In the genomic region with DNA sequence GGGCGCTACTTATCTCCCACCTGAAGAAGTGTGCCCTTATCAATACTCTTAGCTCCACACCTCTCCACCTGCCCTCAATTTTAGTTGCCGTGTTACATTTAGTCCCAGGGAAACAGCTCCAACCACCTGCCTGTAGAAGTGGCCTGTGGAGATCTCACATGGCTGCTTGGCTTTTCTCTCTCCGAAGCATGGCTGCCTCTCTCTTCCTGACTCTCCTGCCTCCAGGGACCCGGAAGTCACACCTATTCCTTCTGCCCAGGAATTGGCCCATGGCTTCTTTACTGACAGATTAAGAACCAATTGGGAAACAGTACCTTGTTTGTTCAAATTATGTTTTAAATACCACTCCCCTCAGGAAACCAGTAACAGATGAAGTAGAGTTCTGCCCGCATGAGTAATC, we compare ENCODE assay signal across 20 mouse cellular contexts.
"Had no signal": no experiment of that assay in that cellular context is flagged by ENCODE, and none has a peak within 500 bp of the region (broad histone marks: within the 10 kb centered on the region; RNA-seq: fewer than 3 reads in every experiment).

No protein-coding gene starts in this region.

- H3K27ac ChIP-seq: liver, embryonic 15.5 days; lung, embryonic 15.5 days; midbrain, embryonic 10.5 days; midbrain, embryonic 12.5 days; neural tube, embryonic 13.5 days; neural tube, embryonic 15.5 days had no signal

- H3K9ac ChIP-seq: liver, embryonic 15.5 days; liver, postnatal 0 days; lung, embryonic 15.5 days; midbrain, embryonic 12.5 days; neural tube, embryonic 13.5 days; neural tube, embryonic 15.5 days had no signal

- H3K27me3 ChIP-seq: liver, embryonic 15.5 days; lung, embryonic 15.5 days; midbrain, embryonic 12.5 days; neural tube, embryonic 13.5 days; neural tube, embryonic 15.5 days had no signal

- DNase-seq: liver, postnatal 0 days; lung, adult 2 months; lung, postnatal 10 days; lung, postnatal 4 days; midbrain, embryonic 14.5 days; retina, postnatal 1 day; right cerebral cortex, adult 18-20 months; right cerebral cortex, postnatal 25 days; right cerebral cortex, postnatal 4 days; spleen, adult 18-20 months; thymus, adult 18-20 months; thymus, postnatal 14 days; thymus, postnatal 36 days had no signal

- H3K9me3 ChIP-seq: liver, embryonic 15.5 days; lung, embryonic 15.5 days; midbrain, embryonic 10.5 days; midbrain, embryonic 12.5 days; neural tube, embryonic 13.5 days; neural tube, embryonic 15.5 days had no signal

- H3K4me3 ChIP-seq: lung, embryonic 15.5 days; midbrain, embryonic 10.5 days; midbrain, embryonic 12.5 days; myocyte; neural tube, embryonic 13.5 days; neural tube, embryonic 15.5 days had no signal

- H3K36me3 ChIP-seq: liver, embryonic 15.5 days; lung, embryonic 15.5 days; midbrain, embryonic 10.5 days; midbrain, embryonic 12.5 days; neural tube, embryonic 13.5 days; neural tube, embryonic 15.5 days had no signal
